Mouse (Mus musculus) midbrain, postnatal 0 days (tissue): ENCODE results near the gene Pparg. TPM values are rescaled to one million over a fixed set of nuclear protein-coding genes. Genes with fewer than 3 reads are reported as not detected.

Source experiments
- ATAC-seq: fragments of 200-750 bp; cut with Nextera tagmentation; 2 replicates; pipeline ENCODE4 v1.8.0; 2017; ENCODE audit warnings: moderate number of reproducible peaks, mild to moderate bottlenecking, moderate TSS enrichment, moderate library complexity; ENCODE audit not compliant: low FRiP score
- DNase-seq: peaks from one replicate; pipeline ENCODE4 v3.0.0-alpha.2; 2015; ENCODE audit warnings: low spot score
- H3K27ac ChIP-seq: fragments of 300-500 bp; sonication (generic); 2 replicates; pipeline ENCODE4 v1.5.1; 2014; ENCODE audit warnings: low read depth, mild to moderate bottlenecking, low read length, mixed read lengths
- H3K27me3 ChIP-seq: fragments of 300-500 bp; sonication (generic); 2 replicates; pipeline ENCODE4 v1.6.1; 2014; ENCODE audit warnings: low read length, control low read depth, mixed read lengths; ENCODE audit not compliant: insufficient read depth
- H3K36me3 ChIP-seq: fragments of 300-500 bp; sonication (generic); 2 replicates; pipeline ENCODE4 v1.6.1; 2014; ENCODE audit warnings: low read length, control low read depth, mixed read lengths; ENCODE audit not compliant: insufficient read depth
- H3K4me1 ChIP-seq: fragments of 300-500 bp; sonication (generic); 2 replicates; pipeline ENCODE4 v1.6.1; 2014; ENCODE audit warnings: mild to moderate bottlenecking, control low read depth, antibody characterized with exemption, low read length, mixed read lengths; ENCODE audit not compliant: insufficient read depth
- H3K4me2 ChIP-seq: fragments of 300-500 bp; sonication (generic); 2 replicates; pipeline ENCODE4 v1.6.1; 2014; ENCODE audit warnings: low read depth, mild to moderate bottlenecking, low read length, mixed read lengths; ENCODE audit not compliant: poor library complexity, severe bottlenecking
- H3K4me3 ChIP-seq: fragments of 300-500 bp; sonication (generic); 2 replicates; pipeline ENCODE4 v1.5.1; 2014; ENCODE audit warnings: low read depth, mild to moderate bottlenecking, low read length, moderate library complexity
- H3K9ac ChIP-seq: fragments of 300-500 bp; sonication (generic); replicated peaks from 2 replicates; pipeline ENCODE4 v1.6.1; 2014; ENCODE audit warnings: mild to moderate bottlenecking, low read length, moderate library complexity, mixed read lengths; ENCODE audit not compliant: poor library complexity, severe bottlenecking
- H3K9me3 ChIP-seq: fragments of 300-500 bp; sonication (generic); 2 replicates; pipeline ENCODE4 v1.6.1; 2016; ENCODE audit warnings: low read length, control low read depth
- CTCF ChIP-seq: IDR thresholded peaks from 2 replicates; pipeline ENCODE4 v1.5.1; 2016; ENCODE audit warnings: antibody characterized with exemption, mild to moderate bottlenecking
- WGBS: fragments of 180-500 bp; shearing (Covaris S2); extraction: QIAGEN DNeasy Blood & Tissue Kit; methylation state at CpG from one replicate; pipeline ENCODE4 v1.1.7; 2014; 5-methylcytosine and 5-hydroxymethylcytosine counted together
- polyA plus RNA-seq: library from polyadenylated mRNA; unstranded; fragments of >200 nt; fragmentation: Nextera tagmentation; extraction: Ambion mirVana; gene quantifications from 2 replicates; pipeline ENCODE4 v1.2.1, GENCODE M21; 2015
- total RNA-seq: library from RNA; depleted of rRNA; stranded (reverse); fragments of >200 nt; gene quantifications from 2 replicates; pipeline ENCODE4 v1.2.3, GENCODE M21; 2014

The Pparg gene
- total and polyA plus RNA-seq, 2 experiments from 2014 or later = 0.25 to 2.0 TPM

DNA sequence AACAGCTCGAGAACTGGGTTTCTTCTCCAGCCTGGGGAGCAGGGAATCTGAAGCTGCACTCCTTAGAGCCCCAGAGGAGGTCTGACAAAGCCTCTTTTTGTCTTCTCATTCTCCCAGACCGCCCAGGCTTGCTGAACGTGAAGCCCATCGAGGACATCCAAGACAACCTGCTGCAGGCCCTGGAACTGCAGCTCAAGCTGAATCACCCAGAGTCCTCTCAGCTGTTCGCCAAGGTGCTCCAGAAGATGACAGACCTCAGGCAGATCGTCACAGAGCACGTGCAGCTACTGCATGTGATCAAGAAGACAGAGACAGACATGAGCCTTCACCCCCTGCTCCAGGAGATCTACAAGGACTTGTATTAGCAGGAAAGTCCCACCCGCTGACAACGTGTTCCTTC lies 129.1 kb downstream of the Pparg start:
- no peaks in the 10 kb centered on the region for H3K36me3 ChIP-seq
- H3K4me3 ChIP-seq = no peak overlapping the region
- no peaks in the 10 kb centered on the region for H3K4me1 ChIP-seq
- no peak overlapping the region for H3K27ac ChIP-seq
- DNase-seq = no peak
- no peak for ATAC-seq
- no peak overlapping the region for H3K9ac ChIP-seq
- no peak overlapping the region for H3K4me2 ChIP-seq
- 0 out of 2 replicates have a peak, but pooled peaks cover under 1% of the 10 kb centered on the region for H3K27me3 ChIP-seq
- no peak for TF ChIP-seq CTCF
- H3K9me3 ChIP-seq = no peaks in the 10 kb centered on the region
- 69% methylated on average over 9 of the region's 9 CpGs for WGBS

- no peak overlapping the region for H3K27ac ChIP-seq
- peak; percentile 50 for DNase-seq
- no peak for TF ChIP-seq CTCF
- no peak overlapping the region for H3K4me3 ChIP-seq
- no peaks in the 10 kb centered on the region for H3K4me1 ChIP-seq
- 67% methylated on average over 11 of the region's 11 CpGs for WGBS
- no peak overlapping the region for H3K4me2 ChIP-seq
- no peak for ATAC-seq
- H3K9me3 ChIP-seq = no peaks in the 10 kb centered on the region
- no peaks in the 10 kb centered on the region for H3K36me3 ChIP-seq
- no peak overlapping the region for H3K9ac ChIP-seq
- no peaks in the 10 kb centered on the region for H3K27me3 ChIP-seq
Measured at GRCm38 (mm10) chr6:115492952-115493613, 132.3 kb downstream of the Pparg start.

DNA sequence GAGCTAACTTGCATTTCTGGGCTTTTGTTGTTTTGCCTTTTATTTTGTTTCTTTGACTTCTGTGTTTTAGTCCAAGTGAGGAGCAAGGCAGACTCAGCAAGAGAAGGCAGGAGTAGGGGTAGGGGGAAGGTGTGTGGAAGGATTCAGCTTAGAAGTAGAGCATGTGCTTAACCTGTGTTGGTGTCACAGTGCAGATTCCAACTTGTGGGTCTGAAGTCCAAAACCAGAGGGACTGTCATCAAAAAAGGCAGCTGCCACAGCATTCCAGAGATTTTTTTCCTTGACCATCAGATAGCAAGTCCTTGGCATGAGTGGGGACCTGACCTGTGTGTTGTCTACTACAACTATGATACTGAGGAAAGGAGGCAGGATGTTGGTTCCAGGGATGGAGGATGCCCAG lies 133.1 kb downstream of the Pparg start:
- no peak for TF ChIP-seq CTCF
- H3K4me2 ChIP-seq = no peak overlapping the region
- H3K27ac ChIP-seq = no peak overlapping the region
- no peak overlapping the region for H3K4me3 ChIP-seq
- DNase-seq (no peak), ATAC-seq (no peak)
- H3K36me3 ChIP-seq = no peaks in the 10 kb centered on the region
- H3K9me3 ChIP-seq = no peaks in the 10 kb centered on the region
- no peaks in the 10 kb centered on the region for H3K4me1 ChIP-seq
- no peak overlapping the region for H3K9ac ChIP-seq
- H3K27me3 ChIP-seq = no peaks in the 10 kb centered on the region

DNA sequence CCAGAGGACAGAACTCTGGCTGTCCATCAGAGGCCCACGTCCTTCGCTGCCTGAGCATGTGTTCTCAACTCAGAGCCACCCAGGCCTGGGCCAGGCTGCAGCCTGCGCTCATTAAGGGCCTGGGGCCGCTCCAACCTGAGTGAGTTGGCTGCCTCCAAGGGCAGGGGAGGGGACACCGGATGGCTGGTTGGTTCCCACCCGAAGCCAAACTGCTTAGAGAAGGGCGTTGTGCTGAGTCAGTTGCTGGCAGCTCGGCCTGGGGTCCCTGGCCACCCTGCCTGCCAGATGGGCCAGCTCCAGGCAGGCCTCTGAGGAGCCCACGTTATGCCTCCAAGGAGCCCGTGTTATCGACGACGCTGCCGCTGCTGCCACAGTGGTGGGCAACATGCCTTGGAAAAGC lies 138.8 kb downstream of the Pparg start:
- Histone ChIP-seq H3K9me3 (no peaks in the 10 kb centered on the region), H3K27ac (no peak overlapping the region), H3K36me3 (no peaks in the 10 kb centered on the region), H3K4me2 (no peak overlapping the region), H3K4me1 (no peaks in the 10 kb centered on the region), H3K9ac (no peak overlapping the region), H3K4me3 (no peak overlapping the region), H3K27me3 (0 out of 2 replicates have a peak, but pooled peaks cover 3% of the 10 kb centered on the region)
- WGBS = 67% methylated on average over 14 of the region's 14 CpGs
- DNase-seq (peak; percentile 71), ATAC-seq (peak; percentile 54; the same call in 1 of the 2 replicates)
- TF ChIP-seq CTCF = no peak

GRCm38 (mm10) chr6:115500234-115500633 lies 139.5 kb downstream of the Pparg start:
- no peak overlapping the region for H3K4me2 ChIP-seq
- ATAC-seq = no peak
- H3K27me3 ChIP-seq = 0 out of 2 replicates have a peak, but pooled peaks cover 3% of the 10 kb centered on the region
- no peak overlapping the region for H3K9ac ChIP-seq
- no peak overlapping the region for H3K27ac ChIP-seq
- TF ChIP-seq CTCF = no peak
- no peak for DNase-seq
- no peaks in the 10 kb centered on the region for H3K36me3 ChIP-seq
- H3K9me3 ChIP-seq = no peaks in the 10 kb centered on the region
- H3K4me1 ChIP-seq = no peaks in the 10 kb centered on the region
- 79% methylated on average over 10 of the region's 10 CpGs for WGBS
- no peak overlapping the region for H3K4me3 ChIP-seq

DNA sequence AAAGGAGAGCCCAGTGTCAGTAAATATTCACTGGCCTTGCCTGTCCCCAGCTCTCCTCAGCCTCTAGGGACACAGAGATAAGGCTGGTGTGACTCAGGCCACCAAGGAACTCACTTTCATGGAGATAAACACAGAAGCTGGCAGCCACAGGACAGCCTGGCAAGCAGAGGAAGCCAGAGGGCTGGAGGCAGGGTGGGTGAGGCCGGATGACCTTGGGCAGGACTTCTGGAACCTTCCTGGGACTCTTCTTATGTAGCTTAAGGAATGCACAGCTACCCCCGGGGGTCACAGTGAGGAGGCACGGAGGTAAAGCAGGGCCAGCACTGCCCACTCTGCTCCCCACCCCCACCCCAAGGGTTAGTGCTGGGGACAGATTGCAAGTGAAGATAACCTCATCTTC lies 140.4 kb downstream of the Pparg start:
- ATAC-seq (no peak), DNase-seq (no peak)
- H3K9me3 ChIP-seq = no peaks in the 10 kb centered on the region
- TF ChIP-seq CTCF = no peak
- H3K9ac ChIP-seq = no peak overlapping the region
- H3K4me1 ChIP-seq = no peaks in the 10 kb centered on the region
- H3K4me2 ChIP-seq = no peak overlapping the region
- no peak overlapping the region for H3K27ac ChIP-seq
- H3K4me3 ChIP-seq = no peak overlapping the region
- 77% methylated on average over 3 of the region's 3 CpGs for WGBS
- no peaks in the 10 kb centered on the region for H3K36me3 ChIP-seq
- 0 out of 2 replicates have a peak, but pooled peaks cover 3% of the 10 kb centered on the region for H3K27me3 ChIP-seq
